Mouse (Mus musculus) liver, embryonic 16.5 days (tissue): Measurements from ENCODE around the gene March4. TPM values are rescaled to one million over a fixed set of nuclear protein-coding genes. Genes with fewer than 3 reads are reported as not detected.

Experiments
- ATAC-seq: fragments of 200-750 bp; cut with Nextera tagmentation; 2 replicates; pipeline ENCODE4 v1.8.0; 2017; ENCODE audit warnings: low read depth, mild to moderate bottlenecking, moderate number of reproducible peaks, moderate library complexity
- H3K27ac ChIP-seq: fragments of 300-500 bp; sonication (generic); 2 replicates; pipeline ENCODE4 v1.5.1; 2014; ENCODE audit warnings: mild to moderate bottlenecking, low read length
- H3K27me3 ChIP-seq: fragments of 300-500 bp; sonication (generic); 2 replicates; pipeline ENCODE4 v1.6.1; 2014; ENCODE audit warnings: low read depth, low read length, mixed read lengths; ENCODE audit not compliant: control insufficient read depth, insufficient read depth
- H3K36me3 ChIP-seq: fragments of 300-500 bp; sonication (generic); 2 replicates; pipeline ENCODE4 v1.6.1; 2014; ENCODE audit warnings: mild to moderate bottlenecking; ENCODE audit not compliant: control insufficient read depth, insufficient read depth
- H3K4me1 ChIP-seq: fragments of 300-500 bp; sonication (generic); 2 replicates; pipeline ENCODE4 v1.6.1; 2014; ENCODE audit warnings: low read depth, low read length, mixed read lengths; ENCODE audit not compliant: control insufficient read depth
- H3K4me2 ChIP-seq: fragments of 300-500 bp; sonication (generic); 2 replicates; pipeline ENCODE4 v1.6.1; 2014; ENCODE audit warnings: low read depth, low read length, mixed read lengths
- H3K4me3 ChIP-seq: fragments of 300-500 bp; sonication (generic); 2 replicates; pipeline ENCODE4 v1.5.1; 2014; ENCODE audit warnings: low read depth, mild to moderate bottlenecking, low read length
- H3K9ac ChIP-seq: fragments of 300-500 bp; sonication (generic); 2 replicates; pipeline ENCODE4 v1.6.1; 2014; ENCODE audit warnings: low read depth, low read length
- H3K9me3 ChIP-seq: fragments of 300-500 bp; sonication (generic); replicated peaks from 2 replicates; pipeline ENCODE4 v1.6.1; 2016; ENCODE audit warnings: low read length; ENCODE audit not compliant: control insufficient read depth
- WGBS: fragments of 180-500 bp; shearing (Covaris S2); extraction: QIAGEN DNeasy Blood & Tissue Kit; methylation state at CpG from one replicate; pipeline ENCODE4 v1.1.7; 2014; ENCODE audit not compliant: insufficient replicate concordance; 5-methylcytosine and 5-hydroxymethylcytosine counted together
- polyA plus RNA-seq: library from polyadenylated mRNA; unstranded; fragments of >200 nt; fragmentation: Nextera tagmentation; extraction: Ambion mirVana; gene quantifications from 2 replicates; pipeline ENCODE4 v1.2.1, GENCODE M21; 2015

Gene March4
- polyA plus RNA-seq, 1 experiment from 2014 or later, result not detected

DNA sequence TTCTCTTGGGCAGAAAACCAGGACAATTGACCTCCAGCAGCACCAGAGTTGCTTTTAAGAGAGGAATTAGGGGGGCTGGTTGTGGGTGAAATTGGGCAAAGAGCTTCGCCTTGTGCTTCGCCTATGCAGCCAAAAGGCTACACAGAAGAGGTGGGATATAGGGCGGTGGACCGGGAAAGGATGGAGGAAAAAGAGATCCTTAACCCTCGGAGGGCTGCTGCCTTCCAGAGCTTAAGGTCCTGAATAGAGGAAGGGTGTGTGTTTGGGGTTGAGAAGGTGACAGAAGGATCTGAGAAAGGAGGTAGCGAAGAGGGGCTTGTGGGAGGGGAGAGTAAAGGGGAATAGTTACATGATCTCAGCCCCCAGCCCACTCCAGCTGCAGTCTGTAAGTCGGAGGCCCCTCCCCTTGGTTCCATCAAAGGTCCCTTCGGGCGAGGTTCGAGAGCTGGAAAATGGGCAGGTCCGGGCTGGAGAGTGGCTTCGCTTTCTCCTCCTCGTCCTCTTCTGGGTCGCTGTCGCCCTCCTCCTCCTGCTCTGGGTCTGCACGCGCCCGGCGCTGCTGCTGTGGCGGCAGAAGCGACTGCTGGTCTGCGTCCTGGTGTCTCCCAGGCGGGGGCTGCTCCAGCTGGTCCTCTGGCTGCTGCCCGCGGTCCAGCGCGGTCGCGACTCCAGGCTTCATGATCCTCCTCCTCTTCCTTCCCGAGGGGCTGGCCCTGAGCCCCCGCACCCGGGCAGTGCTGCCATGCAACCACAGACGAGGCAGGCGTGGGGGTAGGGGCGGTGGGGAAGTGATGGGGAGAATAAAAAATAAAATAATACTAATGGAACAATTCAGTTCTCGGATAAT is 782 bp downstream of the March4 start:
- Histone ChIP-seq H3K9me3 (no peaks in the 10 kb centered on the region), H3K9ac (no peak overlapping the region), H3K36me3 (no peaks in the 10 kb centered on the region), H3K4me2 (no peak overlapping the region), H3K4me1 (no peaks in the 10 kb centered on the region), H3K27ac (no peak overlapping the region), H3K4me3 (no peak overlapping the region), H3K27me3 (peaks cover 29% of the 10 kb centered on the region)
- 2% methylated on average over 25 of the region's 36 CpGs for WGBS
- ATAC-seq, result no peak

DNA sequence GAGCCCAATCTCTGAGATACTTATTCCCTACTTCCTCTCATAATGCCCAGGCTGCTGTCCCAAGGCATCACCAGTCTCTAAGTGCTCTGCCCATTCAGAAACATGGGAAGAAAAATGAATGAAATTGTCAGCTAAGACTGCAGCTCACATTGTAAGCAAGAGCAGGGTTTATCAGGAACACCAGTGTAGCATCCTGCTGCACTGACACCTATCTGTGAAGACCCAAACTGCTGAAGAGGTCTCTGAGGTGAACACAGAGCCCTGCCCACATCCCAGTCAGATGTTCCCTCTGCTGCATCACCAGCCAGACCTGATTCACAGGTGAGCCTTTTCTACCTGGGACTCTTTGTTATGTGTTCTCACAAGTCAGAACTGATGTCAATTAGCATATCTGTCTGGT is 3.3 kb downstream of the March4 start:
- Histone ChIP-seq H3K4me3 (no peak overlapping the region), H3K36me3 (no peaks in the 10 kb centered on the region), H3K4me2 (no peak overlapping the region), H3K9ac (no peak overlapping the region), H3K27me3 (peaks cover 29% of the 10 kb centered on the region), H3K4me1 (no peaks in the 10 kb centered on the region), H3K27ac (no peak overlapping the region), H3K9me3 (no peaks in the 10 kb centered on the region)
- no peak for ATAC-seq

DNA sequence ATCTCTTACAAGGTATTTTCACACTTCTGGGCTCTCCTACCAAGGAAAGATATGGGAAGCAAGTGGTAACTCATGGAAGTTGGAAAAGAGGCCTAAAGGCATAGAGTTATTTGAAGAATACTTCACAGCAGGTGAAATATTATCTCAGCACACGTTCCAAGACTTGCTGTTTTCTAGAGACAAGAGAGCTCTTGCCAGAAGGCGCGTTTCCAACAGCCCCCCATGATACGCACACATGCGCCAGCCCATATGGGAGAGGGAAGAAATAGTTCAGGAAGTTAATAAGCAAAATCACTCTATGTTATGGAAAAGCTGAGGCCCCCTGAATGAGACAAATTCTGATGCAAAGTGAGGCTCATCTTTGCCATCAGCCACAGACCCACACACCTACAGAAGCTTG is 3.8 kb downstream of the March4 start:
- H3K27ac ChIP-seq, result no peak overlapping the region
- H3K4me1 ChIP-seq, result no peaks in the 10 kb centered on the region
- no peak for ATAC-seq
- H3K36me3 ChIP-seq, result no peaks in the 10 kb centered on the region
- no peak overlapping the region for H3K9ac ChIP-seq
- peaks cover 29% of the 10 kb centered on the region for H3K27me3 ChIP-seq
- no peak overlapping the region for H3K4me2 ChIP-seq
- no peaks in the 10 kb centered on the region for H3K9me3 ChIP-seq
- H3K4me3 ChIP-seq, result no peak overlapping the region
- 60% methylated on average over 5 of the region's 5 CpGs for WGBS

DNA sequence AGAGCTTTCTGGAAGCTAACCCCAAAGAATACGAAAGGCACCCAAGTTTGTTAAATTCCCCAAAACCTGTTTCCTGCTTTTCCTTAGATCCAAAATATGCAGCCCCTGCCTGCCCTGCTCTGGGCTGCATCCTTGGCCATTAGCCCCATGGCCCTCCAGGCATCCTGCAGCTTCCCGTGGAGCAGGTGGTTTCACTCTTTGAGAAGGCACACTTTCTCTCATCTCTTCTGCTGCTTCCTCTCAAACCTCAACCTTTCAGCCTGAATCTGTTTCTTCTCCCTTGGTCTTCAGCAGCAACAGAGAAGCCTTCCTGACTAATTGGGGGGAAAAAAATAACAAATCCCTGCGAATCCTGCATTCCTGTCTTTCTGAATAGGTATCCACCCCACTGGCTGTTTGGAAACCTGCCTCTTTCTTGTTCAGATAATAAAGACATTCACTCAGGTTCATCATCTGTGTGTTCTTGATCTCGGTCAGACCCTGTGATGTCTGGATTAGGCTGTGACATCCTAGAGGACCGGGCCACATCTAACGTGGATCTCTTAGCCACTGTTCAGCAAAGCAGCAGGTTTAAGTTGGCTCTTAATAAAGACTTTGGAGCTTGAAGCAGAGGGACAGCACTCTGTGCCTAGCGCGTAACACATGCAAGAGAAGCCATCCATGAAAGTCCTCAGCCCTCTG is 6.1 kb downstream of the March4 start:
- H3K9me3 ChIP-seq, result no peaks in the 10 kb centered on the region
- peaks cover 12% of the 10 kb centered on the region for H3K27me3 ChIP-seq
- no peaks in the 10 kb centered on the region for H3K4me1 ChIP-seq
- no peak overlapping the region for H3K27ac ChIP-seq
- H3K9ac ChIP-seq, result no peak overlapping the region
- H3K4me2 ChIP-seq, result no peak overlapping the region
- WGBS, result 56% methylated on average over 8 of the region's 8 CpGs
- ATAC-seq, result no peak
- H3K36me3 ChIP-seq, result no peaks in the 10 kb centered on the region
- H3K4me3 ChIP-seq, result no peak overlapping the region

DNA sequence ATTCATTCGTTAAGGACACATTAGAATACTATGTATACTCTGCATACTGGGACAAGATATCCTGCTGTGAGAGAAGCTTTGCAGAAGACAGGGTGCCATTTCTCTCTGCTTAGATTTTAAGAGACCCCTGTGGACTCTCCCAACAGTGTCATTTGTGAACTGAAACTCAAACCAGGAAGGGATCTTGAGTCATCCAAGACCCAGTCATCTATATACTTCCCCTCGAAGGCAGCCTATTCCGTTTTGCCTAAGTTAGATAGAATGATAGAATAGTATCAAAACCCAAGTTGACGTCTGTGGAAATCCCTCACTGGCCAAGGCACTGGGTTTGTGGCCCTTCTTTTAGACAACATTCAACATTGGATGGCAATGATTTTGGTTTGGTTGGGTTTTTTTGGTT is 7.5 kb downstream of the March4 start:
- no peak overlapping the region for H3K27ac ChIP-seq
- no peak overlapping the region for H3K9ac ChIP-seq
- H3K4me2 ChIP-seq, result no peak overlapping the region
- ATAC-seq, result no peak
- H3K9me3 ChIP-seq, result no peaks in the 10 kb centered on the region
- no peaks in the 10 kb centered on the region for H3K4me1 ChIP-seq
- H3K36me3 ChIP-seq, result no peaks in the 10 kb centered on the region
- no peaks in the 10 kb centered on the region; the same call in 1 of the 2 replicates for H3K27me3 ChIP-seq
- WGBS, result 59% methylated on average over 4 of the region's 4 CpGs
- no peak overlapping the region for H3K4me3 ChIP-seq

DNA sequence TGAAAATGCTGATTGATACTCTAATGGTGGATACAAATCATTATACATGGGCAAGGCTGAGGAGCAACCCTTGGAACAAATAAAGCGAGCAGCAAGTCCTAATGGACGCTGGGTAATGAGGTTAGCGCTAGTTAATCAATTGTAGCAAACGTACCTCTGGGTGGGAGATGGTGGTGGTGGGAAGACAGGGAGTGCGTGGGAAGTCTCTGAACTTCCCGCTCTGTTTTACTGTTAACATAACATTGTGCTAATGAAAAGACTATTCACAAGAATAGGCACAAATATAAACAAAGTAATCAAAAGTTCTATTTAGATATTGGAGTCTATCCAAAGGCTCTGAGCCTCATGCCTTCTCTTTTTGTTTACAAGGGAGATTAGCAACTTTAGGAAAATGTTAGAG is 13.1 kb downstream of the March4 start:
- Histone ChIP-seq H3K9me3 (no peaks in the 10 kb centered on the region), H3K4me2 (no peak overlapping the region), H3K27ac (no peak overlapping the region), H3K36me3 (no peaks in the 10 kb centered on the region), H3K9ac (no peak overlapping the region), H3K27me3 (no peaks in the 10 kb centered on the region), H3K4me1 (no peaks in the 10 kb centered on the region), H3K4me3 (no peak overlapping the region)
- ATAC-seq, result no peak
- WGBS, result 55% methylated on average over 6 of the region's 6 CpGs

DNA sequence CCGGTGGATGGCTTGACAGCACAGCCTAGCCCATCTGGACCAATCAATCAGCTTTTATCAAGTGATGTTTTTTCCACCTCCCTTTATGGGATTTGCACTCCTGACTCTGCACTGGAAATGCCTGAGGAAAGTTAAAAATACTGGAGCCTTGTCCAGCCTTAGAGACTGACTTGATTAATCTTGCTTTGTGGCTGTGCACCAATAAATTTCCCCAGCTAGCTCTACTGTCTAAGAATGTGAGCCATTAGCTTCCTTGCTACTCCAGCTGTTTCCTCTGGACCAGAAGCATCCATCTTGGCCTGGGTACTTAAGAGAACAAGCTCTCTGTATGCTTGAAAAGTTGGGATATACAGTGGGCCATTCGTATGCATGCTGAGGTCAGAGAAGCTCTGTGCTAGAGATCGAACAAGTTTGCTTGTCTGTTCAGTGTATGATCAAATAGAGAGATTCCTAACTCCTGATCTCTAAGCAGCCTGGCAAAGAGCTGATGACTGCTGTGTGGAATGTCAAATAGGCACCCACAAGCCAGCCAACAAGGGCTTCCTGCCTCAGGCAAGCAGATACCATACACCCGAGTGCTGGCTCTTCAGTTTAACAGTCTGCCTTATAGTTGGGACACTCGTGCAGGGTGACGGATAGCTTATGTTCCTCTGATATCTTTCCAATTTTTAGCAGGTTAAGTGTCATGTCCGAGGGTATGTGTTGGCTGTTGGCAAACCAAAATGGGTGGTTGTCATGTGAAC is 25.8 kb downstream of the March4 start:
- Histone ChIP-seq H3K36me3 (no peaks in the 10 kb centered on the region), H3K9ac (no peak overlapping the region), H3K4me1 (no peaks in the 10 kb centered on the region), H3K4me2 (no peak overlapping the region), H3K27ac (no peak overlapping the region), H3K4me3 (no peak overlapping the region), H3K27me3 (no peaks in the 10 kb centered on the region), H3K9me3 (no peaks in the 10 kb centered on the region)
- ATAC-seq, result no peak
- 59% methylated on average over 7 of the region's 7 CpGs for WGBS

DNA sequence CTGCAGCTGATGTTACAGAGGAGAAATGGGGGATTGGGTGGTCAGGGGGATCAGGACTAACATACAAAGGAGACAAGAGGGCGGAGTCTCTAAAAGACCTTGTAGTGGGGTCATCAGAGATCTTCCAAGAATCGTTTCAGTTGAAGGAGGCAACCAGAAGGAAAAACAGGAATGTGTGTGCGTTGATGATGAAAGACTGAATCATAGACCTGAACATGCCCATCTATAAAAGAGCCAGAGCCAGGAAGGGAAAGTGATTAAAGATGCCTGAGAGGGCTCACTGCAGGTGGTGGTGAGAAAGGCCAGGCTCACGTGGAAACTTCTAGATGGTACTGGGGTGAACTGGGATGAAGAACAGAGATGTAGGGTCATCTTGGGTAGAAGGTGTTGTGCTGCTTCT is 27.2 kb downstream of the March4 start:
- no peak overlapping the region for H3K4me2 ChIP-seq
- no peak overlapping the region for H3K27ac ChIP-seq
- no peaks in the 10 kb centered on the region for H3K9me3 ChIP-seq
- no peaks in the 10 kb centered on the region for H3K36me3 ChIP-seq
- H3K4me1 ChIP-seq, result no peaks in the 10 kb centered on the region
- H3K4me3 ChIP-seq, result no peak overlapping the region
- 55% methylated on average over 4 of the region's 4 CpGs for WGBS
- ATAC-seq, result no peak
- H3K9ac ChIP-seq, result no peak overlapping the region
- H3K27me3 ChIP-seq, result no peaks in the 10 kb centered on the region

DNA sequence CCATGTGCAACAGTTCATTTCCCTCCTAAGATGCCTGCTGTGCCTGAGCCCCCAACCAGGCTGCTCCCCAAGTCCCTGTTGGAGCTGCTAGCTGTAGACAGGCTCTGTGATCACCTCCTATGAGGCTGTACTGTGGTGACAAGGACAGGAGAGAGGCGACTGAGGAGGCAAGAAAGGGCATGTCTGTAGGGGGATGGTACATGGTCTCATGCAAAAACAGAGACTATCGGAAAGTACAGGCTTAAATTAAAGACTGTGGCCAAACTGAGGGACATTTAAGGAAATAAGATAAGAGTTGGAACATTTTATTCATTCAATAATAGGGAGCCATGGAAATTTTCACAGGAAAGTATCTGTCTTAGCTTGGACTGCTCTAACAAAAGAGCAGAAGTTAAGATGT is 29.1 kb downstream of the March4 start:
- Histone ChIP-seq H3K4me2 (no peak overlapping the region), H3K9ac (no peak overlapping the region), H3K36me3 (no peaks in the 10 kb centered on the region), H3K27ac (no peak overlapping the region), H3K4me3 (no peak overlapping the region), H3K27me3 (no peaks in the 10 kb centered on the region), H3K4me1 (no peaks in the 10 kb centered on the region), H3K9me3 (no peaks in the 10 kb centered on the region)
- no peak for ATAC-seq
- 55% methylated on average over 2 of the region's 2 CpGs for WGBS
